Mouse (Mus musculus) midbrain, postnatal 0 days (tissue): ENCODE results near the gene Olfr1076. TPM values are rescaled to one million over a fixed set of nuclear protein-coding genes. Genes with fewer than 3 reads are reported as not detected.
A peak's percentile ranks its signal among the peaks of the same experiment; 100 is the strongest.
"Not testable (repeated sequence)": the region's sequence is repeated elsewhere in the genome, so short reads cannot be mapped to it uniquely, and the experiment has no call there.

Experiments
- ATAC-seq: fragments of 200-750 bp; cut with Nextera tagmentation; 2 replicates; pipeline ENCODE4 v1.8.0; 2017; ENCODE audit warnings: moderate number of reproducible peaks, mild to moderate bottlenecking, moderate TSS enrichment, moderate library complexity; ENCODE audit not compliant: low FRiP score
- DNase-seq: peaks from one replicate; pipeline ENCODE4 v3.0.0-alpha.2; 2015; ENCODE audit warnings: low spot score
- H3K27ac ChIP-seq: fragments of 300-500 bp; sonication (generic); 2 replicates; pipeline ENCODE4 v1.5.1; 2014; ENCODE audit warnings: low read depth, mild to moderate bottlenecking, low read length, mixed read lengths
- H3K27me3 ChIP-seq: fragments of 300-500 bp; sonication (generic); 2 replicates; pipeline ENCODE4 v1.6.1; 2014; ENCODE audit warnings: low read length, control low read depth, mixed read lengths; ENCODE audit not compliant: insufficient read depth
- H3K36me3 ChIP-seq: fragments of 300-500 bp; sonication (generic); 2 replicates; pipeline ENCODE4 v1.6.1; 2014; ENCODE audit warnings: low read length, control low read depth, mixed read lengths; ENCODE audit not compliant: insufficient read depth
- H3K4me1 ChIP-seq: fragments of 300-500 bp; sonication (generic); 2 replicates; pipeline ENCODE4 v1.6.1; 2014; ENCODE audit warnings: mild to moderate bottlenecking, control low read depth, antibody characterized with exemption, low read length, mixed read lengths; ENCODE audit not compliant: insufficient read depth
- H3K4me2 ChIP-seq: fragments of 300-500 bp; sonication (generic); 2 replicates; pipeline ENCODE4 v1.6.1; 2014; ENCODE audit warnings: low read depth, mild to moderate bottlenecking, low read length, mixed read lengths; ENCODE audit not compliant: poor library complexity, severe bottlenecking
- H3K4me3 ChIP-seq: fragments of 300-500 bp; sonication (generic); 2 replicates; pipeline ENCODE4 v1.5.1; 2014; ENCODE audit warnings: low read depth, mild to moderate bottlenecking, low read length, moderate library complexity
- H3K9ac ChIP-seq: fragments of 300-500 bp; sonication (generic); replicated peaks from 2 replicates; pipeline ENCODE4 v1.6.1; 2014; ENCODE audit warnings: mild to moderate bottlenecking, low read length, moderate library complexity, mixed read lengths; ENCODE audit not compliant: poor library complexity, severe bottlenecking
- H3K9me3 ChIP-seq: fragments of 300-500 bp; sonication (generic); 2 replicates; pipeline ENCODE4 v1.6.1; 2016; ENCODE audit warnings: low read length, control low read depth
- CTCF ChIP-seq: IDR thresholded peaks from 2 replicates; pipeline ENCODE4 v1.5.1; 2016; ENCODE audit warnings: antibody characterized with exemption, mild to moderate bottlenecking
- WGBS: fragments of 180-500 bp; shearing (Covaris S2); extraction: QIAGEN DNeasy Blood & Tissue Kit; methylation state at CpG from one replicate; pipeline ENCODE4 v1.1.7; 2014; 5-methylcytosine and 5-hydroxymethylcytosine counted together
- polyA plus RNA-seq: library from polyadenylated mRNA; unstranded; fragments of >200 nt; fragmentation: Nextera tagmentation; extraction: Ambion mirVana; gene quantifications from 2 replicates; pipeline ENCODE4 v1.2.1, GENCODE M21; 2015
- total RNA-seq: library from RNA; depleted of rRNA; stranded (reverse); fragments of >200 nt; gene quantifications from 2 replicates; pipeline ENCODE4 v1.2.3, GENCODE M21; 2014; rRNA removed

Gene Olfr1076
- total RNA-seq (not detected in 2 replicates), polyA plus RNA-seq (not detected in 2 replicates)

DNA sequence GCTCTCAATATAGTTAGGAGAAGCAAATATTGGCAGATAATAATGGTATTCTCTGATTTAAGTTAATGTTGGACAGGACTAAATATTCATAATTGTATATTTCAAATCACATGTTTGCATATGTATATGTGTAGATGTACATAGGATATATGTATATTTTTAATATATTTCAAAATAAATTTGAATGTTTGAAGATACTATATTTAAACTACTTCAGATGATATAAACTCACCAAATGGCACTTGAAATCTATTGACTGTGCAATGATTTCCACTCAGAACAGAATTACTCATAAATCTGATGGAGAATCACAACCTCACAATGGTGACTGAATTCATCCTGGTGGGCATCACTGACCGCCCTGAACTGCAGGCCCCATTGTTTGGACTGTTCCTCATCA is at the start of gene Olfr1076:
Gene Olfr1076, plus strand, starts transcription at position 301 of the 400 bp plus-strand sequence.
- Histone ChIP-seq H3K36me3 (no peaks in the 10 kb centered on the region), H3K9me3 (no peaks in the 10 kb centered on the region), H3K9ac (no peak within 1 kb of the TSS), H3K27me3 (no peaks in the 10 kb centered on the region), H3K4me1 (no peaks in the 10 kb centered on the region), H3K4me2 (no peak within 1 kb of the TSS), H3K27ac (no peak within 1 kb of the TSS), H3K4me3 (no peak within 1 kb of the TSS)
- no peak for TF ChIP-seq CTCF
- 88% methylated on average over 1 of the region's 1 CpGs for WGBS
- DNase-seq (no peak), ATAC-seq (no peak)

DNA sequence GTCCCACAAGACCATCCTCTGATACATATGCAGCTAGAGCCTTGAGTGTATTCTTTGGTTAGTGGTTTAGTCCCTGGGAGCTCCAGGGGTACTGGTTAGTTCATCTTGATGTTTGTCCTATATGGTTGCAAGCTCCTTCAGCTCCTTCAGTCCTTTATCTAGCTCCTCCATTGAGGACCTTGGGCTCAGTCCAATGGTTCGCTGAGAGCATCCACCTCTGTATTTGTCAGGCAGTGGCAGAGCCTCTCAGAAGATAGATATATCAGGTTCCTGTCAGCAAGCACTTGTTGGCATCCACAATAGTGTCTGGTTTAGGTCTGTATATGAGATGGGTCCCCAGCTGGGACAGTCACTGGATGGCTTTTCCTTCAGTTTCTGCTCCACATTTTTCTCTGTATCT is 47.8 kb upstream of the Olfr1076 start:
- WGBS = 81% methylated on average over 1 of the region's 1 CpGs
- DNase-seq = no peak
- H3K27me3 ChIP-seq = no peaks in the 10 kb centered on the region

GRCm38 (mm10) chr2:86464442-86465109 is 43.7 kb upstream of the Olfr1076 start:
- WGBS = 34% methylated on average over 10 of the region's 10 CpGs
- Histone ChIP-seq H3K4me1 (no peaks in the 10 kb centered on the region), H3K36me3 (no peaks in the 10 kb centered on the region), H3K27me3 (no peaks in the 10 kb centered on the region), H3K9ac (no peak overlapping the region), H3K27ac (no peak overlapping the region), H3K9me3 (no peaks in the 10 kb centered on the region), H3K4me2 (no peak overlapping the region), H3K4me3 (no peak overlapping the region)
- TF ChIP-seq CTCF = peak; percentile 73
- peak; percentile 28 for DNase-seq
- no peak for ATAC-seq

More for the DNA sequence above, 47.8 kb upstream of the Olfr1076 start:
- Histone ChIP-seq H3K4me3 (no peak overlapping the region), H3K9ac (no peak overlapping the region), H3K4me1 (no peaks in the 10 kb centered on the region), H3K4me2 (no peak overlapping the region), H3K9me3 (no peaks in the 10 kb centered on the region), H3K36me3 (no peaks in the 10 kb centered on the region), H3K27ac (no peak overlapping the region)
- TF ChIP-seq CTCF = no peak
- ATAC-seq = no peak

GRCm38 (mm10) chr2:86487286-86487685 is 21.0 kb upstream of the Olfr1076 start, which contains the start of gene Olfr228:
TSS of gene Olfr228 (minus strand) at chr2:86487386.
- Histone ChIP-seq H3K27me3 (no peaks in the 10 kb centered on the region), H3K4me3 (no peak within 1 kb of the TSS), H3K9ac (no peak within 1 kb of the TSS), H3K4me1 (no peaks in the 10 kb centered on the region), H3K27ac (no peak within 1 kb of the TSS), H3K36me3 (no peaks in the 10 kb centered on the region), H3K9me3 (no peaks in the 10 kb centered on the region), H3K4me2 (no peak within 1 kb of the TSS)
- TF ChIP-seq CTCF = no peak
- DNase-seq = no peak
- 58% methylated on average over 1 of the region's 1 CpGs for WGBS
- no peak for ATAC-seq

DNA sequence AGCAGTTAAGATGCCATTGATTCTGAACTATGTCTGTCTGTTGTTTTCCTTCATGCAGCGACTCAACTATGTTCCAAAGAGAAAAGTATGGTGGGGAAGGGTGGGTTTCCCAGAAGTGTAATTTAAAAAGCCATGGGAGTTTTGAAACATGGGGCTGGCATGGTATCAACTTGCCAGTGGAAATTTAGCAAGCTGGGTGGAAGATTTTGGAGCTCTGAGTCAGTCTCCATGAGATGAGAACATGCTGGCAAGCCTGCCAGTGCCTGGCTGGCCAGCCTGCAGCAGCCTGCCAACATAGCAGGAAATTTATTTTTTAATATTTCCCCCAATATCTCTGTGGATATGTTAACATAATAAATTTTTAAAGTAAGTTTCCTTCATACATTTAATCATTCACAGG is 22.7 kb downstream of the Olfr1076 start:
- ATAC-seq = no peak
- no peak for DNase-seq
- H3K4me2 ChIP-seq = no peak overlapping the region
- H3K27ac ChIP-seq = no peak overlapping the region
- no peaks in the 10 kb centered on the region for H3K27me3 ChIP-seq
- no peak overlapping the region for H3K9ac ChIP-seq
- 72% methylated on average over 1 of the region's 1 CpGs for WGBS
- H3K36me3 ChIP-seq = no peaks in the 10 kb centered on the region
- no peaks in the 10 kb centered on the region for H3K9me3 ChIP-seq
- no peak for TF ChIP-seq CTCF
- no peak overlapping the region for H3K4me3 ChIP-seq
- no peaks in the 10 kb centered on the region for H3K4me1 ChIP-seq

- ATAC-seq = no peak
- no peak within 1 kb of the TSS for H3K27ac ChIP-seq
- no peaks in the 10 kb centered on the region for H3K36me3 ChIP-seq
- H3K9ac ChIP-seq = no peak within 1 kb of the TSS
- no peaks in the 10 kb centered on the region for H3K27me3 ChIP-seq
- no peaks in the 10 kb centered on the region for H3K9me3 ChIP-seq
- DNase-seq = no peak
- no peak for TF ChIP-seq CTCF
- no peak within 1 kb of the TSS for H3K4me2 ChIP-seq
- 49% methylated on average over 1 of the region's 1 CpGs for WGBS
- H3K4me1 ChIP-seq = no peaks in the 10 kb centered on the region
- H3K4me3 ChIP-seq = no peak within 1 kb of the TSS
Observed at GRCm38 (mm10) chr2:86542380-86542779, 34.1 kb downstream of the Olfr1076 start, which contains the start of gene Olfr1079. TSS of gene Olfr1079 (minus strand) at chr2:86542480.

GRCm38 (mm10) chr2:86558135-86558534 is 49.9 kb downstream of the Olfr1076 start, which contains the start of gene Olfr1080:
TSS of gene Olfr1080 (minus strand) at chr2:86558235.
- not testable (repeated sequence) for DNase-seq, H3K9ac ChIP-seq, H3K27me3 ChIP-seq, H3K4me3 ChIP-seq, H3K36me3 ChIP-seq, H3K4me2 ChIP-seq, H3K9me3 ChIP-seq, H3K4me1 ChIP-seq, ATAC-seq, H3K27ac ChIP-seq
